Mouse (Mus musculus) forebrain, embryonic 13.5 days (tissue): ENCODE measurements around the gene Efhc1. TPM values are rescaled to one million over a fixed set of nuclear protein-coding genes. Genes with fewer than 3 reads are reported as not detected.

ENCODE experiments used
- ATAC-seq: fragments of 200-750 bp; cut with Nextera tagmentation; 2 replicates; pipeline ENCODE4 v1.8.0; 2017
- H3K27ac ChIP-seq: fragments of 300-500 bp; sonication (generic); 2 replicates; pipeline ENCODE4 v1.5.1; 2015; ENCODE audit warnings: inconsistent platforms, mild to moderate bottlenecking, moderate library complexity
- H3K27me3 ChIP-seq: fragments of 300-500 bp; sonication (generic); 2 replicates; pipeline ENCODE4 v1.6.1; 2015; ENCODE audit warnings: mild to moderate bottlenecking, inconsistent platforms
- H3K36me3 ChIP-seq: fragments of 300-500 bp; sonication (generic); 2 replicates; pipeline ENCODE4 v1.6.1; 2015; ENCODE audit warnings: mild to moderate bottlenecking, inconsistent platforms; ENCODE audit not compliant: poor library complexity, severe bottlenecking
- H3K4me1 ChIP-seq: fragments of 300-500 bp; sonication (generic); 2 replicates; pipeline ENCODE4 v1.6.1; 2015; ENCODE audit warnings: inconsistent platforms
- H3K4me2 ChIP-seq: fragments of 300-500 bp; sonication (generic); 2 replicates; pipeline ENCODE4 v1.6.1; 2015; ENCODE audit warnings: inconsistent platforms, mild to moderate bottlenecking, moderate library complexity
- H3K4me3 ChIP-seq: fragments of 300-500 bp; sonication (generic); 2 replicates; pipeline ENCODE4 v1.5.1; 2015; ENCODE audit warnings: mild to moderate bottlenecking, inconsistent platforms
- H3K9ac ChIP-seq: fragments of 300-500 bp; sonication (generic); 2 replicates; pipeline ENCODE4 v1.6.1; 2015; ENCODE audit warnings: mild to moderate bottlenecking, inconsistent platforms
- H3K9me3 ChIP-seq: fragments of 300-500 bp; sonication (generic); replicated peaks from 2 replicates; pipeline ENCODE4 v1.6.1; 2016; ENCODE audit warnings: inconsistent platforms
- WGBS: fragments of 180-500 bp; shearing (Covaris S2); methylation state at CpG from one replicate; pipeline ENCODE4 v1.1.7; 2015; 5-methylcytosine and 5-hydroxymethylcytosine counted together
- polyA plus RNA-seq: library from polyadenylated mRNA; unstranded; fragments of >200 nt; fragmentation: Nextera tagmentation; extraction: Ambion mirVana; gene quantifications from 2 replicates; pipeline ENCODE4 v1.2.1, GENCODE M21; 2015

Gene Efhc1
- polyA plus RNA-seq, 1 experiment from 2014 or later = 1.5 TPM

- no peak overlapping the region for H3K9ac ChIP-seq
- peaks cover 12% of the 10 kb centered on the region; the same call in 1 of the 2 replicates for H3K4me1 ChIP-seq
- H3K27me3 ChIP-seq = no peaks in the 10 kb centered on the region
- no peak overlapping the region for H3K4me3 ChIP-seq
- no peaks in the 10 kb centered on the region for H3K36me3 ChIP-seq
- H3K27ac ChIP-seq = no peak overlapping the region
- 73% methylated on average over 3 of the region's 3 CpGs for WGBS
- H3K4me2 ChIP-seq = no peak overlapping the region
- H3K9me3 ChIP-seq = no peaks in the 10 kb centered on the region
- no peak for ATAC-seq
These were observed 3.5 kb downstream of the Efhc1 start for GRCm38 (mm10) chr1:20954876-20955275.

GRCm38 (mm10) chr1:20969642-20970041 lies 18.2 kb downstream of the Efhc1 start:
- Histone ChIP-seq H3K9ac (no peak overlapping the region), H3K4me2 (no peak overlapping the region), H3K4me3 (no peak overlapping the region), H3K4me1 (no peaks in the 10 kb centered on the region), H3K27ac (no peak overlapping the region), H3K36me3 (no peaks in the 10 kb centered on the region), H3K9me3 (no peaks in the 10 kb centered on the region), H3K27me3 (no peaks in the 10 kb centered on the region)
- ATAC-seq = no peak
- WGBS = 85% methylated on average over 2 of the region's 2 CpGs

GRCm38 (mm10) chr1:20973389-20973788 lies 22.0 kb downstream of the Efhc1 start:
- ATAC-seq = no peak
- Histone ChIP-seq H3K4me2 (no peak overlapping the region), H3K4me1 (no peaks in the 10 kb centered on the region), H3K27ac (no peak overlapping the region), H3K36me3 (no peaks in the 10 kb centered on the region), H3K9ac (no peak overlapping the region), H3K9me3 (no peaks in the 10 kb centered on the region; the same call in 1 of the 2 replicates), H3K27me3 (no peaks in the 10 kb centered on the region), H3K4me3 (no peak overlapping the region)
- WGBS = 96% methylated on average over 6 of the region's 6 CpGs

DNA sequence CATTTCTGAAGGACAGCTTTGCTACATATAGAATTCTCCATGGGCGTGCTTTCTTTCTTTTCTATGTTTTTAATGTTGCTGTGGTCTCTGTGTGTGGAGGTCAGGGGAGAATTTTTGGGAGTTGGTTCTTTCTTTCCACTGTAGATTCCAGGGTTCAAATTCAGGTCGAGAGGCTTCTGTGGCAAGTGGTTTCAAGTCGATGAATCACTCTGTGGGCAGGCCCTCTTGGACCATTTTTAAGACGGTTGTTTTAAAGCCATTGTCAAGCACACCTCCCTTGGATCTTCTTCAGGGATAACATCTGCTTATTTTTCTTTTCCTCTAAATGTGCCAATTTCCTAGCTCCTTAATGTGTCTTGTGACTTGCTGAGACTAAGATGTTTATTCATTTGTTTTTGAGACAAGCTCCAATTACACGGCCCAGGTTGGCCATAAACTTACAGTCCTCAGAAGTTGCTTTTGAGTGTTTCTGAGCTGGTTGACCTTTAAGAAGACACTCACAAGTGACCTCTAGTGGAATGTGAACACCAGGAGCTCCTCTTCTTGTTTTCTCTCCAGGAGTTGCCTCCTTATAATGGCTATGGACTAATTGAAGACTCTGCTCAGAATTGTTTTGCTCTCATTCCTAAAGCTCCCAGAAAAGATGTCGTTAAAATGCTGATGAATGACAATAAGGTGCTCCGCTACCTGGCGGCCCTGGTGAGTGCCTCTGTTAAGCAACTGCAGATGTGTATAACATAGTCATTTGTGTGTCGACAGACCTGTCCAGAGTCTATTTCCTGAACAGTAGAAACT lies 23.1 kb downstream of the Efhc1 start:
- no peak for ATAC-seq
- Histone ChIP-seq H3K4me1 (no peaks in the 10 kb centered on the region), H3K27me3 (no peaks in the 10 kb centered on the region), H3K9me3 (no peaks in the 10 kb centered on the region; the same call in 1 of the 2 replicates), H3K4me3 (no peak overlapping the region), H3K36me3 (no peaks in the 10 kb centered on the region), H3K27ac (no peak overlapping the region), H3K4me2 (no peak overlapping the region), H3K9ac (no peak overlapping the region)
- WGBS = 77% methylated on average over 9 of the region's 9 CpGs

- Histone ChIP-seq H3K4me2 (no peak overlapping the region), H3K4me3 (no peak overlapping the region), H3K4me1 (no peaks in the 10 kb centered on the region), H3K9me3 (no peaks in the 10 kb centered on the region; the same call in 1 of the 2 replicates), H3K27ac (no peak overlapping the region), H3K36me3 (no peaks in the 10 kb centered on the region), H3K9ac (no peak overlapping the region), H3K27me3 (no peaks in the 10 kb centered on the region)
- no peak for ATAC-seq
- 40% methylated on average over 1 of the region's 1 CpGs for WGBS
These were observed 29.1 kb downstream of the Efhc1 start for GRCm38 (mm10) chr1:20980553-20980952.

DNA sequence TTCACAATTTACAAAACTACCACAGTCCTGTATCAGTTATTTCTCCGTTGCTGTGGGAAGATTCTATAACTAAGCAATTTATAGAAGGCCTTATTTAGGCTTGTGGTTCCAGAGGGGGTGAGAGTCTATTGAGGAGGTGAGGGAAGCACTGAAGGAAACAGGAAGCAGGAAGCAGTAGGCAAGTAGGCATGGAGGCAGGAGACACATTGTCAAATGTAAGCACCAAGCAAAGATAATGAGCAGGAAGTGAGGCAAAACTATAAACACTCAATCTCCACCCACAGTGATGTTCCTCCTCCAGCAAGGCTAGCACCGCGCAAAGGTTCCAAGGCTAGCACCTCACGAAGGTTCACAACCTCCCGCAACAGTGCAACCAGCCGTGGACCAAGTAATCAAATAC lies 30.3 kb downstream of the Efhc1 start:
- no peaks in the 10 kb centered on the region for H3K36me3 ChIP-seq
- no peak overlapping the region for H3K9ac ChIP-seq
- no peak overlapping the region for H3K4me2 ChIP-seq
- H3K4me3 ChIP-seq = no peak overlapping the region
- no peaks in the 10 kb centered on the region for H3K27me3 ChIP-seq
- H3K9me3 ChIP-seq = no peaks in the 10 kb centered on the region
- no peak overlapping the region for H3K27ac ChIP-seq
- no peak for ATAC-seq
- H3K4me1 ChIP-seq = 0 out of 2 replicates have a peak, but pooled peaks cover 3% of the 10 kb centered on the region
- 96% methylated on average over 6 of the region's 6 CpGs for WGBS

- peak; percentile 23; the same call in 1 of the 2 replicates for ATAC-seq
- 74% methylated on average over 2 of the region's 2 CpGs for whole genome bisulfite sequencing
- H3K9ac ChIP-seq = no peak overlapping the region
These were observed 32.7 kb downstream of the Efhc1 start for GRCm38 (mm10) chr1:20984103-20984502.

DNA sequence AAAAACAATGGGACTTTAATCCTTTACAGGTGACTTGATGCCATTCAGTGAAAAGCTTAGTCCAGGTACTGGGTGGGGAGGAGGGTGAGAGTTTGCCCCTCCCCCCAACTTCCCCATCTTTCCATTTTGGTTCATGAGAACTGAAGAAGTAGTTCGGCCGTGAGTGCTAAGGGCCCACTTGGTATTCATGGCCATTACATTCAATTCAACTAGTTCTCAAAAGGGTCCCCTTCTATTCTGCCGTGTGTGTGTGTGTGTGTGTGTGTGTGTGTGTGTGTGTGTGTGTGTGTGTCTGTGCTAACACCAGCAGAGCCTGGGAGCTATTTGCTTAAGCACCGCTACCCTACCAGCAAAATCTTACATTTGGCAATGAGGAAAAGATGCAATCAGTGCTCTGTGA lies 33.2 kb downstream of the Efhc1 start:
- 0 out of 2 replicates have a peak, but pooled peaks cover 3% of the 10 kb centered on the region for H3K4me1 ChIP-seq
- no peak overlapping the region for H3K9ac ChIP-seq
- H3K27me3 ChIP-seq = no peaks in the 10 kb centered on the region
- no peaks in the 10 kb centered on the region for H3K9me3 ChIP-seq
- H3K36me3 ChIP-seq = no peaks in the 10 kb centered on the region
- no peak overlapping the region for H3K4me2 ChIP-seq
- 21% methylated on average over 4 of the region's 4 CpGs for WGBS
- no peak overlapping the region for H3K27ac ChIP-seq
- peak; percentile 54; the same call in 1 of the 2 replicates for ATAC-seq
- no peak overlapping the region for H3K4me3 ChIP-seq

More at GRCm38 (mm10) chr1:20984103-20984502, 32.7 kb downstream of the Efhc1 start:
- H3K36me3 ChIP-seq = no peaks in the 10 kb centered on the region
- no peak overlapping the region for H3K27ac ChIP-seq
- H3K4me3 ChIP-seq = no peak overlapping the region
- no peaks in the 10 kb centered on the region for H3K27me3 ChIP-seq
- no peak overlapping the region for H3K4me2 ChIP-seq
- H3K4me1 ChIP-seq = 0 out of 2 replicates have a peak, but pooled peaks cover 3% of the 10 kb centered on the region
- no peaks in the 10 kb centered on the region for H3K9me3 ChIP-seq

GRCm38 (mm10) chr1:20986378-20987056 lies 35.1 kb downstream of the Efhc1 start:
- peak; percentile 22; the same call in 1 of the 2 replicates for ATAC-seq
- no peak overlapping the region for H3K9ac ChIP-seq
- no peak overlapping the region for H3K27ac ChIP-seq
- H3K27me3 ChIP-seq = no peaks in the 10 kb centered on the region
- H3K4me1 ChIP-seq = 0 out of 2 replicates have a peak, but pooled peaks cover 3% of the 10 kb centered on the region
- H3K4me3 ChIP-seq = no peak overlapping the region
- no peaks in the 10 kb centered on the region for H3K36me3 ChIP-seq
- H3K9me3 ChIP-seq = no peaks in the 10 kb centered on the region
- H3K4me2 ChIP-seq = no peak overlapping the region
- 61% methylated on average over 10 of the region's 10 CpGs for WGBS

DNA sequence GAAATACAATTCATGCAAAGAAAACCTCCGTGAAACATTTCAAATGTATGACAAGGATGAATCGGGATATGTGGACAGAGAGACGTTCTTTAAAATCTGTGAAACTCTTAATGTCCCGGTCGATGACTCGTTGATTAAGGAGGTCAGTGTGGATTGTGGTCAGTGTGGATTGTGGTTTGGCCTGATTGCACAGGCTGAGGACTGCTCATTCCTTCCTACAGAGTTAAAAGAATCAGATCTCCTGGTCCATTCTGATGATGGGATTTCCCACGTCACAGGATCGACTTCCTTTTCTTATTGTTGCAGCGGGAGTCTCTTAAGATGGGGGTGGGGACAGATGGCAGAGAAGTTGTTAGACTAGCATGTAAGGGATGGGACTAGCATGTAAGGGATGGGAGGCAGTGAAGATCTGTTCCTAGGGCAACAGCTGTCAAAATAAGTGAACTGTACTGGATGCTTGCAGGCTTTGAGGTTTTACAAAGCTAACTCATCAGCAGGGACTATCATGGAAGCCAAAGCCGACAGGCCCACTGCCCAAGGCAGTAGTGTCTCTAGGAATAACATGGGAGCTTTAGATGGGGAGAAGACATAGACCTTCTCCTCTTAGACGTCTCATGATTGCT lies 38.1 kb downstream of the Efhc1 start:
- 86% methylated on average over 11 of the region's 11 CpGs for WGBS

DNA sequence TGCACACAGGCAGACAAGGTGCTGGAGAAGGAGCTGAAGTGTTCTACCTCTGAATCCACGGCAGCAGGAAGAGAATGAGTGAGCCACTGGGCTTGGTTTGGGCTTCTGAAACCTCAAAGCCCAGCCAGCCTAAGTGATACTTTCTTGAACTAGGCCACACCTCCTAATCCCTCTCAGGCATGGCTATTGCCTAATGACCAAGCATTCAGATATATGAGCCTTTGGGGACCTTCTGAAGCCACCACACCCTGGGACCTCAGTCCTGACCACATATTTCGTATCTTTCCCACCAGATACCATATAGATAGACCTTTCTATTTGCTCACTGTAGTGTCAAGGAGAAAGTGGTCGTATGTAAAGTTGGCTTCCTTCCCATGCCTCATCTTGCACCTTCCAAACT lies 42.3 kb downstream of the Efhc1 start:
- no peak overlapping the region for H3K4me3 ChIP-seq
- 82% methylated on average over 3 of the region's 3 CpGs for WGBS
- H3K9ac ChIP-seq = no peak overlapping the region
- H3K4me2 ChIP-seq = no peak overlapping the region
- no peak overlapping the region for H3K27ac ChIP-seq
- H3K36me3 ChIP-seq = no peaks in the 10 kb centered on the region
- ATAC-seq = no peak
- H3K27me3 ChIP-seq = no peaks in the 10 kb centered on the region
- no peaks in the 10 kb centered on the region for H3K9me3 ChIP-seq
- 0 out of 2 replicates have a peak, but pooled peaks cover 9% of the 10 kb centered on the region for H3K4me1 ChIP-seq

More for the DNA sequence above, 38.1 kb downstream of the Efhc1 start:
- H3K4me2 ChIP-seq = no peak overlapping the region
- no peak overlapping the region for H3K4me3 ChIP-seq
- H3K9me3 ChIP-seq = no peaks in the 10 kb centered on the region
- H3K4me1 ChIP-seq = 0 out of 2 replicates have a peak, but pooled peaks cover 3% of the 10 kb centered on the region
- no peak for ATAC-seq
- no peak overlapping the region for H3K9ac ChIP-seq
- H3K27me3 ChIP-seq = no peaks in the 10 kb centered on the region
- no peak overlapping the region for H3K27ac ChIP-seq
- no peaks in the 10 kb centered on the region for H3K36me3 ChIP-seq

DNA sequence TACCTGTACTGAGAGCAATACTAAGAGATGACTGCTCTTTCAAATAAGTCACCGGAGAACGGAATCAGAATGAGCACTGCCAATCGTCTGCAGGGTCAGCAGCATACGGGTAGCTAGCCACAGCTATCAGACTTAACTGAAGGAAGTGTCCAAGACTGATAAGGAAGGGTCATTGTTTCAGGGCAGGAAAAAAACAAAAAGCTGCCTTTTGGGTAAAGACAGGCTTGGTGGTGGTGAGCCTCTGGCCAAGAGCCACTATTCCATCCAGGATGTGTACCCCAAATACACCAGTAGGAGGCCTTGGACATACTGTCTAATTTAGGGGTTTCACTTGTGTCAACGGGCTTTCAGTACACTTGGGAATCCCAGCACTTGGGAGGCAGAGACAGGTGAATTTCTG lies 42.9 kb downstream of the Efhc1 start:
- Histone ChIP-seq H3K4me3 (no peak overlapping the region), H3K4me1 (0 out of 2 replicates have a peak, but pooled peaks cover 9% of the 10 kb centered on the region), H3K27ac (no peak overlapping the region), H3K36me3 (no peaks in the 10 kb centered on the region), H3K9ac (no peak overlapping the region), H3K27me3 (no peaks in the 10 kb centered on the region), H3K9me3 (no peaks in the 10 kb centered on the region), H3K4me2 (no peak overlapping the region)
- WGBS = 95% methylated on average over 5 of the region's 5 CpGs
- ATAC-seq = no peak
